Mouse (Mus musculus) myocyte (in vitro differentiated cells): ENCODE measurements around the gene Tanc2. TPM values are rescaled to one million over a fixed set of nuclear protein-coding genes. Genes with fewer than 3 reads are reported as not detected.

Experiments used
- H3K27me3 ChIP-seq: one replicate; pipeline ENCODE4 v1.6.1; 2011; ENCODE audit not compliant: control insufficient read depth, insufficient read depth, insufficient read length
- H3K36me3 ChIP-seq: one replicate; pipeline ENCODE4 v1.6.1; 2011; ENCODE audit not compliant: control insufficient read depth, insufficient read depth
- H3K4me2 ChIP-seq: one replicate; pipeline ENCODE4 v1.6.1; 2011; ENCODE audit warnings: low read depth, control low read depth
- H3K4me3 ChIP-seq: one replicate; pipeline ENCODE4 v1.5.1; 2011; ENCODE audit warnings: mild to moderate bottlenecking, control low read depth, moderate library complexity
- H3K79me2 ChIP-seq: one replicate; pipeline ENCODE4 v1.6.1; 2011; ENCODE audit not compliant: control insufficient read depth, insufficient read depth
- H3ac ChIP-seq: one replicate; pipeline ENCODE4 v1.6.1; 2011; ENCODE audit not compliant: control insufficient read depth, insufficient read length
- CEBPB ChIP-seq: IDR thresholded peaks from 2 replicates; pipeline ENCODE4 v1.6.1; 2011; ENCODE audit warnings: mild to moderate bottlenecking, moderate library complexity; ENCODE audit not compliant: poor library complexity, insufficient read depth, severe bottlenecking
- E2F4 ChIP-seq: IDR thresholded peaks from one replicate; pipeline ENCODE4 v1.6.1; 2011; ENCODE audit warnings: mild to moderate bottlenecking, control low read depth, moderate library complexity; ENCODE audit not compliant: insufficient read depth
- MAX ChIP-seq: IDR thresholded peaks from one replicate; pipeline ENCODE4 v1.6.1; 2011; ENCODE audit warnings: low read depth, mild to moderate bottlenecking, control low read depth
- MYOD1 ChIP-seq, 3 experiments: IDR thresholded peaks; one replicate each; pipeline ENCODE4 v1.6.1; 2011; ENCODE audit warnings: control low read depth in 2 of 3, low read depth in 2 of 3, mild to moderate bottlenecking in 2 of 3, moderate library complexity in 1 of 3; ENCODE audit not compliant: insufficient read length in 2 of 3, control insufficient read depth in 1 of 3
- MYOG ChIP-seq, 3 experiments: IDR thresholded peaks; one replicate each; pipeline ENCODE4 v1.6.1; 2011; ENCODE audit warnings: control low read depth in 2 of 3, low read depth in 2 of 3, mild to moderate bottlenecking in 2 of 3; ENCODE audit not compliant: insufficient read length in 2 of 3, control insufficient read depth in 1 of 3, insufficient read depth in 1 of 3
- POLR2A ChIP-seq: IDR thresholded peaks from one replicate; pipeline ENCODE4 v1.6.1; 2011; ENCODE audit warnings: low read depth, mild to moderate bottlenecking, control low read depth, moderate library complexity; ENCODE audit not compliant: insufficient read length
- POLR2AphosphoS2 ChIP-seq: IDR thresholded peaks from one replicate; pipeline ENCODE4 v1.6.1; 2011; ENCODE audit warnings: low read depth, control low read depth; ENCODE audit not compliant: insufficient read length
- REST ChIP-seq: IDR thresholded peaks from one replicate; pipeline ENCODE4 v1.6.1; 2011; ENCODE audit warnings: mild to moderate bottlenecking, control low read depth, moderate library complexity; ENCODE audit not compliant: insufficient read depth, insufficient read length
- SRF ChIP-seq: IDR thresholded peaks from one replicate; pipeline ENCODE4 v1.6.1; 2011; ENCODE audit warnings: low read depth; ENCODE audit not compliant: control insufficient read depth, insufficient read length
- TCF12 ChIP-seq: IDR thresholded peaks from one replicate; pipeline ENCODE4 v1.6.1; 2011; ENCODE audit warnings: mild to moderate bottlenecking, control low read depth; ENCODE audit not compliant: poor library complexity, insufficient read depth, severe bottlenecking
- TCF3 ChIP-seq: IDR thresholded peaks from one replicate; pipeline ENCODE4 v1.6.1; 2011; ENCODE audit warnings: low read depth, control low read depth; ENCODE audit not compliant: insufficient read length
- USF1 ChIP-seq: IDR thresholded peaks from one replicate; pipeline ENCODE4 v1.6.1; 2011; ENCODE audit warnings: low read depth, mild to moderate bottlenecking, control low read depth, moderate library complexity
- polyA plus RNA-seq: library from polyadenylated mRNA; unstranded; fragments of >200 nt; fragmentation: generic; extraction: Trizol; gene quantifications from one replicate; pipeline ENCODE4 v1.2.1, GENCODE M21; 2012; ENCODE audit warnings: missing spikeins

The Tanc2 gene
- polyA plus RNA-seq, 1 experiment = 8.0 TPM

DNA sequence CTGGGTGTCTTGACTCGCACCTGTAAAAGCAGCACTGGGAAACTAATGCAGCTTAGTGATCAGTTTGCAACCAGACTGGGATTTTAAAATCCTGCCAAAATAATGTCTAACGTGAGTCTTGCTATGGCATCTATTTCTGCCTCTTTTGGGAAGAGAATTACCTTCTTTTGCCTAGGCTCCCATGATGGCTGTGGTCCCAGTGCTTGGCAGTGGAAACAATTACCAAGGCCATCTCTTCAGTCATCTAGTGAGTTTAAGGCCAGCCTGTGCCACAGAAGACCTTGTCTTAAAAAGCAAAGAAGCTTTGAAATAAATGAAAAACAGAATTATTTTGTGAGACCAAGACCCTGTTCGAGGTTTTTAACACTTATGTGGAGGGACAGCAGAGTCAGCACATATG, 213.9 kb downstream of the Tanc2 start:
- Histone ChIP-seq H3K27me3 (no peaks in the 10 kb centered on the region), H3K36me3 (peaks cover 5% of the 10 kb centered on the region), H3K4me3 (no peak overlapping the region), H3K4me2 (no peak overlapping the region), H3K79me2 (no peaks in the 10 kb centered on the region), H3ac (no peak overlapping the region)
- TF ChIP-seq REST (no peak), POLR2AphosphoS2 (no peak)

DNA sequence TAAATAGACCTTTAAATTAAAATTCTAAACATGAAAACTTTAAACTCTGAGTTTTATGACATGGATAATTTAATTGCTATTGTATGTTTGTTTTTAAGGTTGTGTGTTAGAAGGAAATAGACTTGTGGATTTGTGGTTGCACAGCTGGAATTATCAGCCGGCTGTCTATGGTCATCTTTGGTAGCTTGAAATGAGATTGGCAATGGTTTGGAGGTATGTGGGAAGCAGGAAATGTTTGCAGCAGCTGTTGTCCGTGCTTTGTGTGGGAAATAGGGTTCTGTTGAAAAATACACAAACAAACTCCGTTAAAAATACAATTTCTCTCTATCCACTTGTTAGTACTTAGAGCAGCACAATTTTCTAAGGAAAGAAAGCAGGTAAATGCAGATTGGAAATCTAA, 215.0 kb downstream of the Tanc2 start:
- Histone ChIP-seq H3K36me3 (peaks cover 5% of the 10 kb centered on the region), H3ac (no peak overlapping the region), H3K27me3 (no peaks in the 10 kb centered on the region), H3K79me2 (no peaks in the 10 kb centered on the region), H3K4me2 (peak overlapping the region; percentile 61), H3K4me3 (no peak overlapping the region)
- no peak for TF ChIP-seq POLR2AphosphoS2
- TF ChIP-seq MYOG (IDR thresholded peaks at IDR 0.05; ENCODE audit: control insufficient read depth in 1 of 3, insufficient read depth in 1 of 3, insufficient read length in 2 of 3, low read depth in 2 of 3) = peak in 1 of 3 experiments; percentile 85
- TF ChIP-seq USF1 = no peak
- TF ChIP-seq TCF12 = peak; percentile 72
- TF ChIP-seq POLR2A = no peak
- no peak for TF ChIP-seq E2F4
- TF ChIP-seq TCF3 = peak; percentile 51
- TF ChIP-seq MYOD1 (IDR thresholded peaks at IDR 0.05; ENCODE audit: control insufficient read depth in 1 of 3, insufficient read length in 2 of 3, low read depth in 2 of 3) = peak; percentile 81 to 82 (median 82)
- no peak for TF ChIP-seq REST
- TF ChIP-seq MAX = no peak
- no peak for TF ChIP-seq SRF
- peak; percentile 19; the same call in 1 of the 2 replicates for TF ChIP-seq CEBPB

DNA sequence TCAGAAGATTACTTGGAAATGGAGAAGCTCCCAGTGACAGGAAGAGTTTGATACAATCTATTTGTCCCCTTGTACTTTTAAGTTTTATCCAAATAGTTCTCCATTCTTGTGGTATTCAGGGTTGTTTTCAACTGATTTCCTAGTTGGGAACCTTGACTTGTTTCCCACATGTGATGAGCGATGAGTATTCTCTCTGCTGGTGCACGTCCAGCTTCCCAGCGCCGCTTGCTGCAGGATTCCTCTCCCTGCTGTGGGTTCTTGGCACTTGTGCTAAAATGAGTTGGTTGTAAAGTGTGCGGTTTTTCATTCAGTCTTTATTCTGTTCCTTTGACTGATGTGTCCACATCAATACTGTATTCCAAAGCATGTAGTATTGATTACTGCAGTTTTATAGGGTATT, 217.3 kb downstream of the Tanc2 start:
- H3K4me3 ChIP-seq = no peak overlapping the region
- H3K4me2 ChIP-seq = no peak overlapping the region
- no peak for TF ChIP-seq SRF
- no peak for TF ChIP-seq TCF12
- TF ChIP-seq REST = no peak
- no peak for TF ChIP-seq E2F4
- no peak for TF ChIP-seq MYOG (IDR thresholded peaks at IDR 0.05; ENCODE audit: control insufficient read depth in 1 of 3, insufficient read depth in 1 of 3, insufficient read length in 2 of 3, low read depth in 2 of 3)
- TF ChIP-seq MYOD1 (IDR thresholded peaks at IDR 0.05; ENCODE audit: control insufficient read depth in 1 of 3, insufficient read length in 2 of 3, low read depth in 2 of 3) = no peak
- TF ChIP-seq MAX = no peak
- no peak for TF ChIP-seq POLR2A
- TF ChIP-seq POLR2AphosphoS2 = no peak
- TF ChIP-seq USF1 = no peak
- TF ChIP-seq CEBPB = no peak
- H3K79me2 ChIP-seq = no peaks in the 10 kb centered on the region
- H3ac ChIP-seq = no peak overlapping the region
- H3K27me3 ChIP-seq = no peaks in the 10 kb centered on the region
- H3K36me3 ChIP-seq = peaks cover 9% of the 10 kb centered on the region

DNA sequence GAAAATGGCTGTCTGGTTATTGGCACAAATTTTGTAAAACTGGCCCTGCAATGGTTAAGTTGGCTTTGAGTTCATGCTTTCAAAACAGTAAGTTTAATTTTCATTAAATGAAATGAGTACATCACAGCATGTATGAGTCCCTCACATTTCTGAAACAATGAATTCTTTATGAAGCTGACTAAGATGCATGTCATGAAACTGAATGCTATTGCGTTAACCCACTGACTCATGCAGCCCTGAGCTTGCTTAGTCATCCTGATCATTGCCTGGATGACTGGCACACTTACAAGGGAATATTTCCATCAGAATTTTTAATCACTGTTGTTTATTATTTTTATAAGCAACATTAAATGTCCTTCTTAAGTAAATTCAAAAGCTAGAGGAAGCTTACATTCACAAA, 233.5 kb downstream of the Tanc2 start:
- TF ChIP-seq POLR2A = no peak
- TF ChIP-seq CEBPB = peak; percentile 98
- no peak overlapping the region for H3ac ChIP-seq
- no peaks in the 10 kb centered on the region for H3K79me2 ChIP-seq
- no peaks in the 10 kb centered on the region for H3K36me3 ChIP-seq
- no peak overlapping the region for H3K4me3 ChIP-seq
- no peaks in the 10 kb centered on the region for H3K27me3 ChIP-seq
- H3K4me2 ChIP-seq = peak overlapping the region; percentile 59

DNA sequence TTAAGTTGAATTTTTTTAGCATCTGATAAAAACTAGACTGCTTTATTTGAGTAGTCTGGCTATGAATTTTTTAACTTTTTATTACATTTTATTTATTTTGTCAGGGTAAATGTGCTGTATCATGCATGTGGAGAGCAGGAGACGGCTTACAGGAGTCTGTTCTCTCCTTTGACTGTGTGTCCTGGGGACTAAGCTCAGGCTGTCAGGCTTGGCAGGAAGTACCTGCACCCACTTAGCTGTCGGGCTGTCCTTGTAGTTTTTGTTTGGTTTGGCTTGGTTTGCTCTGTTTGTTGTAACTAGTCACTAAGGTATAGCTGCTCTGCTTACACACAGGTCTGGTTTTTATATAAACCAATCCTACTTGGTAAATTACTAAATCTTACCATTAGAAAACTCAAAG, 234.0 kb downstream of the Tanc2 start:
- Histone ChIP-seq H3K79me2 (no peaks in the 10 kb centered on the region), H3K4me2 (peak overlapping the region; percentile 22)

More for the DNA sequence above, 234.0 kb downstream of the Tanc2 start:
- no peak overlapping the region for H3K4me3 ChIP-seq
- H3K27me3 ChIP-seq = no peaks in the 10 kb centered on the region
- no peak for TF ChIP-seq POLR2A
- TF ChIP-seq MYOD1 (IDR thresholded peaks at IDR 0.05; ENCODE audit: control insufficient read depth in 1 of 3, insufficient read length in 2 of 3, low read depth in 2 of 3) = no peak
- TF ChIP-seq TCF12 = no peak
- TF ChIP-seq REST = no peak
- TF ChIP-seq USF1 = no peak
- no peak for TF ChIP-seq MYOG (IDR thresholded peaks at IDR 0.05; ENCODE audit: control insufficient read depth in 1 of 3, insufficient read depth in 1 of 3, insufficient read length in 2 of 3, low read depth in 2 of 3)
- no peak for TF ChIP-seq E2F4
- no peak for TF ChIP-seq CEBPB
- no peak for TF ChIP-seq POLR2AphosphoS2
- no peak for TF ChIP-seq MAX
- TF ChIP-seq SRF = no peak
- TF ChIP-seq TCF3 = no peak
- H3ac ChIP-seq = no peak overlapping the region
- H3K36me3 ChIP-seq = no peaks in the 10 kb centered on the region
